Mouse (Mus musculus) hindbrain, postnatal 0 days (tissue): ENCODE measurements around the gene Olfr1196. TPM values are rescaled to one million over a fixed set of nuclear protein-coding genes. Genes with fewer than 3 reads are reported as not detected.
"Not testable (repeated sequence)": the region's sequence is repeated elsewhere in the genome, so short reads cannot be mapped to it uniquely, and the experiment has no call there.

Source experiments
- ATAC-seq: fragments of 200-750 bp; cut with Nextera tagmentation; 2 replicates; pipeline ENCODE4 v1.8.0; 2017; ENCODE audit warnings: mild to moderate bottlenecking, moderate TSS enrichment, moderate library complexity
- DNase-seq: peaks from one replicate; pipeline ENCODE4 v3.0.0-alpha.2; 2015; ENCODE audit warnings: low spot score
- H3K27ac ChIP-seq: fragments of 300-500 bp; sonication (generic); 2 replicates; pipeline ENCODE4 v1.5.1; 2014; ENCODE audit warnings: mild to moderate bottlenecking
- H3K27me3 ChIP-seq: fragments of 300-500 bp; sonication (generic); 2 replicates; pipeline ENCODE4 v1.6.1; 2014; ENCODE audit warnings: low read length, mixed read lengths; ENCODE audit not compliant: insufficient read depth
- H3K36me3 ChIP-seq: fragments of 300-500 bp; sonication (generic); 2 replicates; pipeline ENCODE4 v1.6.1; 2014; ENCODE audit warnings: low read length, mixed read lengths; ENCODE audit not compliant: insufficient read depth
- H3K4me1 ChIP-seq: fragments of 300-500 bp; sonication (generic); 2 replicates; pipeline ENCODE4 v1.6.1; 2014; ENCODE audit warnings: antibody characterized with exemption, low read length, mixed read lengths; ENCODE audit not compliant: insufficient read depth
- H3K4me2 ChIP-seq: fragments of 300-500 bp; sonication (generic); 2 replicates; pipeline ENCODE4 v1.6.1; 2014; ENCODE audit warnings: low read depth, mild to moderate bottlenecking, low read length, moderate library complexity, mixed read lengths
- H3K4me3 ChIP-seq: fragments of 300-500 bp; sonication (generic); 2 replicates; pipeline ENCODE4 v1.5.1; 2014; ENCODE audit warnings: low read length
- H3K9ac ChIP-seq: fragments of 300-500 bp; sonication (generic); replicated peaks from 2 replicates; pipeline ENCODE4 v1.6.1; 2014; ENCODE audit warnings: mild to moderate bottlenecking, low read length, moderate library complexity, mixed read lengths
- H3K9me3 ChIP-seq: fragments of 300-500 bp; sonication (generic); 2 replicates; pipeline ENCODE4 v1.6.1; 2016; ENCODE audit warnings: low read length, mixed read lengths
- CTCF ChIP-seq: IDR thresholded peaks from 2 replicates; pipeline ENCODE4 v1.5.1; 2016; ENCODE audit warnings: antibody characterized with exemption, control low read depth, low read depth
- WGBS: fragments of 180-500 bp; shearing (Covaris S2); extraction: QIAGEN DNeasy Blood & Tissue Kit; methylation state at CpG from one replicate; pipeline ENCODE4 v1.1.7; 2014; 5-methylcytosine and 5-hydroxymethylcytosine counted together
- polyA plus RNA-seq: library from polyadenylated mRNA; unstranded; fragments of >200 nt; fragmentation: Nextera tagmentation; extraction: Ambion mirVana; gene quantifications from 2 replicates; pipeline ENCODE4 v1.2.1, GENCODE M21; 2015
- total RNA-seq: library from RNA; depleted of rRNA; stranded (reverse); fragments of >200 nt; gene quantifications from 2 replicates; pipeline ENCODE4 v1.2.3, GENCODE M21; 2014; rRNA removed

Gene Olfr1196
- total RNA-seq (not detected in 2 replicates), polyA plus RNA-seq (not detected in 2 replicates)

DNA sequence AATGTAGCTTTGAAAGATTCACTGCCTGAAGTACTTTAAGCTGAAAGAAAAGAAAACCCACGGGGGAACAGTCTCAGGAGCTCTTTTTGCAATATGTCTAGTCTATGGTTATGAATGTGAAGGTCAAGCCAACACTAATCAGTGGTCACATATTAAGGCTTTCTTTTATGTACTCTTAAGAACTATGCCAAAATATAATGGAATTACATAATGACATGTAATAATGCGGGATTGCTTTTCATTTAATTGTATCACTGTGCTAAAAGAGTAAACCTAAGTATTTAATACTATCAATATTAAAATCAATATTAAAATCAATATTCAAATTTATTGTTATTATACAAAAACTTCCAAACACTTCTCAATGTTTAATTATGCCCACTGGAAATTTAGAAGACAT is at the start of gene Olfr1196:
Gene Olfr1196 (minus strand): TSS at position 101 of the 400 bp plus-strand sequence.
- Histone ChIP-seq H3K4me3 (no peak within 1 kb of the TSS), H3K9ac (no peak within 1 kb of the TSS), H3K4me1 (no peaks in the 10 kb centered on the region), H3K4me2 (no peak within 1 kb of the TSS), H3K27ac (no peak within 1 kb of the TSS), H3K36me3 (no peaks in the 10 kb centered on the region), H3K27me3 (no peaks in the 10 kb centered on the region), H3K9me3 (no peaks in the 10 kb centered on the region)
- ATAC-seq (no peak), DNase-seq (no peak)
- no peak for TF ChIP-seq CTCF
- 83% methylated on average over 2 of the region's 2 CpGs for WGBS

DNA sequence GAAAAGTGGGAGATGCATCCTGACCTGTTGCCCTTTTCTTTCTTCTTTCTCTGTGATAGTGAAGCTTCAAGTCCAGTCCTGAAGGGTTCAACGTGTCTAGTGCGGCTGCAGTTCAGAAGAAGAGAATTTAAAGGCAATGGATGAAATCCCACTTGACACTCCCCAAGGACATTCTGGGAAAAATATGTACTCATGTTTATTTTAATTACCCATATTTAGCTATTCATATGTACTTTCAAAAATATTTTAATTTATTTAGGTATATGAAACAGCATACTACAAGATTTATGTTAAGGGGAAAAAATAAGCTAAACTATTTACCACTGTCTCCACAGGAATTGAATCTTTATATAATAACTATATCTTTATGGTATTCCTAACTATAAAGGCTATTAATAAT is 46.9 kb upstream of the Olfr1196 start, which contains the start of gene Olfr1198:
Gene Olfr1198 (minus strand): TSS at position 101 of the 400 bp plus-strand sequence.
- Histone ChIP-seq H3K4me3 (no peak within 1 kb of the TSS), H3K36me3 (no peaks in the 10 kb centered on the region), H3K9me3 (no peaks in the 10 kb centered on the region), H3K4me2 (no peak within 1 kb of the TSS), H3K27me3 (no peaks in the 10 kb centered on the region), H3K9ac (no peak within 1 kb of the TSS), H3K27ac (no peak within 1 kb of the TSS), H3K4me1 (no peaks in the 10 kb centered on the region)
- DNase-seq, result no peak
- ATAC-seq, result no peak
- WGBS, result 79% methylated on average over 2 of the region's 2 CpGs
- TF ChIP-seq CTCF, result no peak

GRCm38 (mm10) chr2:88743379-88743778 is 39.0 kb upstream of the Olfr1196 start:
- Histone ChIP-seq H3K9ac (no peak overlapping the region), H3K36me3 (no peaks in the 10 kb centered on the region), H3K9me3 (no peaks in the 10 kb centered on the region), H3K4me1 (no peaks in the 10 kb centered on the region), H3K27ac (no peak overlapping the region), H3K4me3 (no peak overlapping the region), H3K27me3 (no peaks in the 10 kb centered on the region), H3K4me2 (no peak overlapping the region)
- TF ChIP-seq CTCF, result no peak
- no peak for ATAC-seq
- 75% methylated on average over 3 of the region's 3 CpGs for WGBS
- DNase-seq, result no peak

GRCm38 (mm10) chr2:88732266-88732665 is 27.9 kb upstream of the Olfr1196 start, which contains the start of gene Olfr1197:
TSS of gene Olfr1197 (minus strand) at chr2:88732366.
- no peaks in the 10 kb centered on the region for H3K9me3 ChIP-seq
- 87% methylated on average over 1 of the region's 1 CpGs for WGBS
- ATAC-seq (no peak), DNase-seq (no peak)
- H3K27ac ChIP-seq, result no peak within 1 kb of the TSS
- no peak within 1 kb of the TSS for H3K9ac ChIP-seq
- TF ChIP-seq CTCF, result no peak
- H3K4me2 ChIP-seq, result no peak within 1 kb of the TSS
- H3K36me3 ChIP-seq, result no peaks in the 10 kb centered on the region
- no peaks in the 10 kb centered on the region for H3K4me1 ChIP-seq
- no peaks in the 10 kb centered on the region for H3K27me3 ChIP-seq
- H3K4me3 ChIP-seq, result no peak within 1 kb of the TSS

- DNase-seq, result no peak
- Histone ChIP-seq H3K27ac (no peak within 1 kb of the TSS), H3K9ac (no peak within 1 kb of the TSS), H3K4me2 (no peak within 1 kb of the TSS), H3K9me3 (no peaks in the 10 kb centered on the region), H3K4me1 (no peaks in the 10 kb centered on the region), H3K27me3 (no peaks in the 10 kb centered on the region), H3K4me3 (no peak within 1 kb of the TSS), H3K36me3 (no peaks in the 10 kb centered on the region)
- no peak for TF ChIP-seq CTCF
- no peak for ATAC-seq
Measured at GRCm38 (mm10) chr2:88689087-88689486, 15.3 kb downstream of the Olfr1196 start, which contains the start of gene Olfr1195. TSS of gene Olfr1195 (minus strand) at chr2:88689187.

DNA sequence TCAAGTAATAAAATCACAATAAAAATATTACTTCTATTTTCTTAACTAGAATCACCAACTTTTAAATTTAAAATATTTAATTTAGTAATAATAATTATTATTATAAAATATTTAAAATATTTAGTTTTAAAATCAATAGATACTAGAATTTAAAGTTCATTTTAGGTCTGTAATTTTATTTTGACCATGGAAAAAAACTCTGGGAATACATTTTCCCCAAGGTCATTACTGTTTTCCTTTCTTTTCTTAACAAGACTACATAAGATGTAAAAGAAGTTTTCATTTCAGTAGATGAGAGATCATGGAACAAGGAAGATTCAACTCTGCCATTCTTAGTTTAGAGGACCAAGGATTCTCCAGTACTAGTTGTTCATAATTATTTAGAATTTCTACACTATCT is 29.1 kb downstream of the Olfr1196 start, which contains the start of gene Olfr1193:
Gene Olfr1193 (plus strand): TSS at position 301 of the 400 bp plus-strand sequence.
- not testable (repeated sequence) for H3K9me3 ChIP-seq, ATAC-seq

GRCm38 (mm10) chr2:88648209-88648608 is 56.2 kb downstream of the Olfr1196 start, which contains the start of gene Olfr1192-ps1:
TSS of gene Olfr1192-ps1 (plus strand) at chr2:88648509.
- H3K36me3 ChIP-seq, result no peaks in the 10 kb centered on the region
- H3K4me1 ChIP-seq, result no peaks in the 10 kb centered on the region
- DNase-seq (no peak), ATAC-seq (no peak)
- no peak within 1 kb of the TSS for H3K4me2 ChIP-seq
- H3K9me3 ChIP-seq, result no peaks in the 10 kb centered on the region
- H3K27ac ChIP-seq, result no peak within 1 kb of the TSS
- H3K4me3 ChIP-seq, result no peak within 1 kb of the TSS
- no peaks in the 10 kb centered on the region for H3K27me3 ChIP-seq
- no peak within 1 kb of the TSS for H3K9ac ChIP-seq
- 70% methylated on average over 1 of the region's 1 CpGs for WGBS
- TF ChIP-seq CTCF, result no peak

More for the DNA sequence above, 29.1 kb downstream of the Olfr1196 start, which contains the start of gene Olfr1193:
- H3K4me3 ChIP-seq, H3K4me1 ChIP-seq, H3K9ac ChIP-seq, H3K27me3 ChIP-seq, H3K4me2 ChIP-seq, H3K36me3 ChIP-seq, DNase-seq, H3K27ac ChIP-seq: not testable (repeated sequence)

Other genes starting within 250 kb of the Olfr1196 start
- gene Olfr1183, start 249.7 kb downstream of the Olfr1196 start, total RNA-seq, result not detected in 2 replicates
- not detected in 2 replicates for gene Olfr1183, start 249.7 kb downstream of the Olfr1196 start, polyA plus RNA-seq
- not detected in 2 replicates for gene Olfr1184, start 221.0 kb downstream of the Olfr1196 start, total RNA-seq
- not detected in 2 replicates for gene Olfr1184, start 221.0 kb downstream of the Olfr1196 start, polyA plus RNA-seq
- not detected in 2 replicates for gene Olfr1185-ps1, start 211.3 kb downstream of the Olfr1196 start, total RNA-seq
- gene Olfr1185-ps1, start 211.3 kb downstream of the Olfr1196 start, polyA plus RNA-seq, result not detected in 2 replicates
- not detected in 2 replicates for gene Olfr1186, start 186.0 kb downstream of the Olfr1196 start, total RNA-seq
- not detected in 2 replicates for gene Olfr1186, start 186.0 kb downstream of the Olfr1196 start, polyA plus RNA-seq
- not detected in 2 replicates for gene Olfr1188, start 147.7 kb downstream of the Olfr1196 start, total RNA-seq
- gene Olfr1188, start 147.7 kb downstream of the Olfr1196 start, polyA plus RNA-seq, result not detected in 2 replicates
- not detected in 2 replicates for gene Olfr1189, start 118.1 kb downstream of the Olfr1196 start, total RNA-seq
- not detected in 2 replicates for gene Olfr1189, start 118.1 kb downstream of the Olfr1196 start, polyA plus RNA-seq
- not detected in 2 replicates for gene Olfr1191-ps1, start 64.1 kb downstream of the Olfr1196 start, total RNA-seq
- gene Olfr1191-ps1, start 64.1 kb downstream of the Olfr1196 start, polyA plus RNA-seq, result not detected in 2 replicates
- not detected in 2 replicates for gene Olfr1192-ps1, start 56.1 kb downstream of the Olfr1196 start, total RNA-seq
- not detected in 2 replicates for gene Olfr1192-ps1, start 56.1 kb downstream of the Olfr1196 start, polyA plus RNA-seq
- gene Olfr1193, start 29.0 kb downstream of the Olfr1196 start, total RNA-seq, result not detected in 2 replicates
- gene Olfr1193, start 29.0 kb downstream of the Olfr1196 start, polyA plus RNA-seq, result not detected in 2 replicates
- gene Olfr1195, start 15.4 kb downstream of the Olfr1196 start, total RNA-seq, result not detected in 2 replicates
- not detected in 2 replicates for gene Olfr1195, start 15.4 kb downstream of the Olfr1196 start, polyA plus RNA-seq
- gene Olfr1197, start 27.8 kb upstream of the Olfr1196 start, total RNA-seq, result not detected in 2 replicates
- not detected in 2 replicates for gene Olfr1197, start 27.8 kb upstream of the Olfr1196 start, polyA plus RNA-seq
- not detected in 2 replicates for gene Olfr1198, start 46.8 kb upstream of the Olfr1196 start, total RNA-seq
- not detected in 2 replicates for gene Olfr1198, start 46.8 kb upstream of the Olfr1196 start, polyA plus RNA-seq
- gene Olfr1199, start 55.9 kb upstream of the Olfr1196 start, total RNA-seq, result not detected in 2 replicates
- gene Olfr1199, start 55.9 kb upstream of the Olfr1196 start, polyA plus RNA-seq, result not detected in 2 replicates
- not detected in 2 replicates for gene Olfr1200, start 65.9 kb upstream of the Olfr1196 start, total RNA-seq
- not detected in 2 replicates for gene Olfr1200, start 65.9 kb upstream of the Olfr1196 start, polyA plus RNA-seq
- gene Olfr1201, start 88.4 kb upstream of the Olfr1196 start, total RNA-seq, result not detected in 2 replicates
- not detected in 2 replicates for gene Olfr1201, start 88.4 kb upstream of the Olfr1196 start, polyA plus RNA-seq
- gene Olfr1202, start 109.9 kb upstream of the Olfr1196 start, total RNA-seq, result not detected in 2 replicates
- gene Olfr1202, start 109.9 kb upstream of the Olfr1196 start, polyA plus RNA-seq, result not detected in 2 replicates
- not detected in 2 replicates for gene Olfr1205, start 125.1 kb upstream of the Olfr1196 start, total RNA-seq
- gene Olfr1205, start 125.1 kb upstream of the Olfr1196 start, polyA plus RNA-seq, result not detected in 2 replicates
- gene Olfr1204, start 144.7 kb upstream of the Olfr1196 start, total RNA-seq, result not detected in 2 replicates
- gene Olfr1204, start 144.7 kb upstream of the Olfr1196 start, polyA plus RNA-seq, result not detected in 2 replicates
- gene Olfr1206, start 158.6 kb upstream of the Olfr1196 start, total RNA-seq, result not detected in 2 replicates
- gene Olfr1206, start 158.6 kb upstream of the Olfr1196 start, polyA plus RNA-seq, result not detected in 2 replicates
- not detected in 2 replicates for gene Olfr1208, start 197.7 kb upstream of the Olfr1196 start, total RNA-seq
- gene Olfr1208, start 197.7 kb upstream of the Olfr1196 start, polyA plus RNA-seq, result not detected in 2 replicates
- not detected in 2 replicates for gene Olfr1209, start 210.6 kb upstream of the Olfr1196 start, total RNA-seq
- not detected in 2 replicates for gene Olfr1209, start 210.6 kb upstream of the Olfr1196 start, polyA plus RNA-seq
- not detected in 2 replicates for gene Olfr1211, start 233.5 kb upstream of the Olfr1196 start, total RNA-seq
- not detected in 2 replicates for gene Olfr1211, start 233.5 kb upstream of the Olfr1196 start, polyA plus RNA-seq
- gene Olfr1212, start 249.4 kb upstream of the Olfr1196 start, total RNA-seq, result not detected in 2 replicates
- not detected in 2 replicates for gene Olfr1212, start 249.4 kb upstream of the Olfr1196 start, polyA plus RNA-seq